Mouse (Mus musculus) B cell, adult 2 months (primary cell): ENCODE data around the gene Nid2.

ENCODE experiments used
- DNase-seq, 2 experiments: peaks; one replicate each; pipeline ENCODE4 v3.0.0; 2022

The Nid2 gene

GRCm38 (mm10) chr14:19794881-19795280 lies 43.8 kb downstream of the Nid2 start:
- DNase-seq, result no peak

GRCm38 (mm10) chr14:19796541-19797304 lies 45.7 kb downstream of the Nid2 start:
- no peak for DNase-seq

- DNase-seq, result no peak
Observed at GRCm38 (mm10) chr14:19800485-19800884, 49.4 kb downstream of the Nid2 start.

GRCm38 (mm10) chr14:19801474-19802215 lies 50.6 kb downstream of the Nid2 start:
- no peak for DNase-seq

GRCm38 (mm10) chr14:19803222-19803621 lies 52.2 kb downstream of the Nid2 start:
- DNase-seq, result no peak

- DNase-seq, result no peak
Observed at GRCm38 (mm10) chr14:19803623-19804022, 52.6 kb downstream of the Nid2 start.

- DNase-seq, result no peak
Observed at GRCm38 (mm10) chr14:19807339-19807738, 56.3 kb downstream of the Nid2 start.

GRCm38 (mm10) chr14:19807858-19808257 lies 56.8 kb downstream of the Nid2 start:
- no peak for DNase-seq

- no peak for DNase-seq
Observed at GRCm38 (mm10) chr14:19809934-19810333, 58.9 kb downstream of the Nid2 start.

GRCm38 (mm10) chr14:19813061-19813460 lies 62.0 kb downstream of the Nid2 start:
- no peak for DNase-seq

GRCm38 (mm10) chr14:19817949-19818348 lies 66.9 kb downstream of the Nid2 start:
- DNase-seq, result peak; percentile 85 to 88

GRCm38 (mm10) chr14:19821686-19822085 lies 70.6 kb downstream of the Nid2 start:
- DNase-seq, result no peak

- peak; percentile 89 to 90 for DNase-seq
Observed at GRCm38 (mm10) chr14:19823321-19824142, 72.5 kb downstream of the Nid2 start, which contains the start of gene Rtraf. Gene Rtraf, minus strand, starts transcription at chr14:19823824.

GRCm38 (mm10) chr14:19825481-19825880 lies 74.4 kb downstream of the Nid2 start:
- no peak for DNase-seq

GRCm38 (mm10) chr14:19836289-19836688 lies 85.2 kb downstream of the Nid2 start:
- DNase-seq, result no peak

- peak; percentile 79 for DNase-seq
Observed at GRCm38 (mm10) chr14:19839600-19840332, 88.7 kb downstream of the Nid2 start.

GRCm38 (mm10) chr14:19853471-19853870 lies 102.4 kb downstream of the Nid2 start:
- DNase-seq, result no peak

GRCm38 (mm10) chr14:19858279-19858678 lies 107.2 kb downstream of the Nid2 start:
- no peak for DNase-seq

- DNase-seq, result no peak
Observed at GRCm38 (mm10) chr14:19858808-19859776, 108.0 kb downstream of the Nid2 start.

GRCm38 (mm10) chr14:19860281-19860680 lies 109.2 kb downstream of the Nid2 start:
- DNase-seq, result no peak
